Mouse (Mus musculus): ENCODE results near the gene Anapc13.

Gene Anapc13

DNA sequence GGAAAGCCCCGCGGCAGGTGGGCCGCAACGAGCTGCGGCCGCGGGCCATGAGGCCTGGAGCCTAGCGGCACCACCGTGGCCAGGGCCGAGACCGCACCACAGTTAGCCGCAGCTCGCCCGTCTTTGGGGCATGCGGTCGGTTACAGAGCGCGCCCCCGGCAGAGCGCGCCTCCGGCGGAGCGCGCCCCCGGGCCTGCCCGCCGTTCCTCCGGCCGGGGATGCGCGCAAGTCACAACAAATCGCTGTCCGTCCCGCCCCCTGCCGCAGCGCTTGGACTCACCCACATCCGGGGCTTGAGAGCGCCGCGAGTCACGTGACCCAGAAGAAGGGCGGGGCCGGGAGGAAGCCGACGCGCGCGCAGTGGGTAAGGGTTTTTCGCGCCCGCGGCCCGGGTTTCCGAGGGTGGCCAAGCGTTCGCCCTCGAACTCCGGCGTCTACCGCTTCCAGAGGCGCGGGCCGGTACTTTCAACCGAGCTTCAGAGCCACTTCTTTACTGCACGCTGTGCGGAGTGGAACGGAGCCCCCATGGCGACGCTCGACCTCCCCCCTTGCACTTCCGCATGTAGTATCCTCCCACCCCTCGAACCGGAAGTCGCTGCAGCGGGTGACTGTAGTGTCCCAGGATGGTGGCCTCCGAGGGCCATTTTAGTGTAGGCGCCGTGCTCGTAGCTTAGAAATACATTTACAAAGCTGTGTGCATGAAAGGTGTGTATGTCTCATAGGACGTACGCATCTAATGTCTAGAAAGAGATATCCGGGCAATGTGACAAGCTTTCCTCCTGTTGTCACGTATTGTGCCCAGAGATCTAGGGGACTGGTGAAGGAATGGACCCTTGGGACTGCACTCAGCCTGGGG, at the start of gene Anapc13, which contains the start of gene Cep63:
TSS of gene Anapc13 (plus strand) at position 314 of the 856 bp plus-strand sequence.
TSS of gene Cep63 (minus strand) at position 552 of the 856 bp plus-strand sequence.
- peak; percentile 98 for DNase-seq

DNA sequence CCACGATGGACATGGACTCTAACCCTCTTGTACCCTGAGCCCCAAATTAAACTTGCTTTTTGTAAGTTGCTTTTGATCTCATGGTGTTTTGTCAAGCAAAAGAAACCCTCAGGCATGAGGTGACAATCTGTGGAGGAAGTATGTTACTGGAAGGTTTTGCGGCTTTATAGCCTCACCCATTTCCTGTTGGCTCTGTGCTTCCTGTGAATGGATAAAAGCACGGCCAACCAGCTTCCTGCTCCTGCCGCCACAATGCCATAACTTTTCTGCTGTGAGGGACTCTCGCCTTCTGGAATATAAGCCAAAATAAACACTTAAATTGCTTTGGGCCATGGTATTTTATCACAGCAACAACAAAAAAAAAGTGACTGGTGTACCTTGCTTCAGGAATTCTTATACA, 48.6 kb upstream of the Anapc13 start:
- DNase-seq: no peak

DNA sequence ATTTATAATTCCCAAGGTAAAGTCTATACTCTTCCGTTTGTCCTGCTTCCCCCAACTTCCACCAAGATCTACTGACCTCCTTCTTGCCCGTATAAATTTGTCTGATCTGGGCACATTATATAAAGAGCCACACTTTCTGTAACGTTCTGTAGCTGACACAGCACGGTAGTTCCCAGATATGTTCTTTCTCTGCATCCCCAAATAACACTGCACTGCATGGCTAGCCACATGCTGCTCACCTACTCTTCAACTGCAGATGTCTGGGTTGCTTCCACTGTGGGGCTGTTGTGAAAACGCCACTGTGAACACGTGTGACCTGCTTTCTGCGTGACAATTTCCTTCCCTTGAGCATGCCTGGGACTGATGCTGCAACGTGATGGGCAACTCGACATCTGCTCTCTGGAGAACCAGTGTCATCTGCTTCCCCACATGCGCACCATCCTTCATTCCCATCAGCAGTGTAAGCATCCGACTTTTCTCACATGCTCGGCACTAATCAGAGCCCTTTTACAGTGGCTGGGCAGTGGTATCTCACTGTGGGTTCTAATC, 44.1 kb upstream of the Anapc13 start:
- DNase-seq: no peak

DNA sequence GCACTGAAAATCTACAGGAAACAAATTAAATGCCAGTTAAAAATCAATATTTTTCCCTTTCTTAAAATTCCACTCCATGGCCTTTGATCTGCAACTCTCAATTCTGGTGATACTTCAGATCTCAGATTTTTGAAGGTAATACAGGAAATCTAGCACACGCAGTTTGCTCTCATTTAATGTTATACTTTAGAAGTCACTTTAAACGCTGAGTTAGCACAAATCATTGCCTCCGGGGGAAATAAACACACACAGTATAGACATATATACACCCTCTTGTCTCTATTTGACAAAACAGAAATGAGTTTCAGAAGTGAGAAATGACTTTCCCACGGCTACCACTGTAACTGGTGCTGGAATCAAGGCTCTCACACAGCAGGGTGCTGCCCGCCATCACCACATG, 38.7 kb upstream of the Anapc13 start:
- no peak for DNase-seq

DNA sequence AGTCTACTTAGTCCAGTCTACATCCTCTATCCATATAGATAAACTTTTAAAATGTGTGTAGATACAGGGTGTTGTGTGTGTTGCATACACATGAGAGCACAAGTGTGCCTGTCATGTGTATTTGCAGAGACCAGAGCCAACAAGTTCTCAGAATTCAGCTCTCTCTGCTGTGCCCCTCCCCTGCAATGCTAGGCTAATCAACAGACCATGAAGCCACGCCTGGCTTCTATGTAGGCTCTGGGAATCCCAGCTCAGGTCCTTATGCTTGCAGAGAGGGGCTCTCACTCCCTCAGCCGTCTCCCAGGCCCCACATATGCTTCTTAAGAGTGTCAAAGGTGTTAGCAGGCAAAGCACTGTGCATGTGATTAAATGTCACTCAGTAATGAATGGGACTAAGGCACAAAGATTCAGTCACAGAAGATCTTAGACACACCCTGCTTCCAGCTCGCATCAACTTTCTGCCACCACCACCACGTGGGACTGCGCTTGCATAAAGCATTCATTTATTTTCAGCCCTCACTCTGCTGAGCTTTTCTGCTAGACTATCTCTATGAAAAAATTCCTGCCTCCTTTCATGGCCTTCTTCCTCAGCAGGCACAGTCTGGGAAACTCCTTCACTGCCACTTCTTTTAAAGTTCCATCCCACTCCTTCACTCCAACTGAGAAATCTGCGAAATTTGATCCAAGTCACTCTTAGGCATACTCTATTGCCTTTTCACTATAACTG, 31.3 kb upstream of the Anapc13 start:
- DNase-seq: no peak

DNA sequence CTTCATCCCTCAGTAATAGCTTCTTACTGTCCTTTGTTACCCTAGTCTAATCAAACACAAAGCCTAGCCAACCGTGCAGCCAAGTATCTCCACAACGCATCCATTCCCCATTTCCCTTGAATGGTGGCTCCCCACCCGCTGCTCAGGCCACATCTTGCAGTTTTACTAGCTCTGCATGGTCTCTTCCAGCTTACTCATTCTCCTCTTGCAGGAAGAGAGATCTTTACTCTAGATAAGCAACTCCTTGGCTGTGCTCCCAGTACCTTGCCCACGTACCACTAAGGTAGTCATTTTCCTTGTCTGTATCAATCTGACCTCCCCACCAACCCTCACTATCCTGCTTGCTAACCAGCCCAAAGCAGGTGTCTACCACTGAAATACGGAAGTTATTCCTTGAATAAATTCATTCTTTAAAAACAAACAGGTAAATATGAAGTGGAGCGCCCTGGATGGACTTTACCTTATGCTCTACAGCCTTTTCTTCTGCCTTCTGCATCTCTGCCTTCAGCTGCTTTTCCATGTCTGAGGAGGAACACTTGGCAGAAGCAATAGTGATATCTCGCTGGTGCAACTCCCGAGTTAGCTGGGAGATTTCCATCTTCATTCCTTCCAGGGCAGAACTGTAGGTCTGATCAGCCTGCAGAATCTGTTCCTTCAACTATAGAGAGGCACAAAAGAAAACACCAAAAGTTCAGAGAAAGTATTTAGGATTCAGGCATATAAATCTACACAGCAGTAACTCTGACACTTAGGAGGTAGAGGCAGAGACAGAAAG, 30.2 kb upstream of the Anapc13 start:
- DNase-seq: no peak

DNA sequence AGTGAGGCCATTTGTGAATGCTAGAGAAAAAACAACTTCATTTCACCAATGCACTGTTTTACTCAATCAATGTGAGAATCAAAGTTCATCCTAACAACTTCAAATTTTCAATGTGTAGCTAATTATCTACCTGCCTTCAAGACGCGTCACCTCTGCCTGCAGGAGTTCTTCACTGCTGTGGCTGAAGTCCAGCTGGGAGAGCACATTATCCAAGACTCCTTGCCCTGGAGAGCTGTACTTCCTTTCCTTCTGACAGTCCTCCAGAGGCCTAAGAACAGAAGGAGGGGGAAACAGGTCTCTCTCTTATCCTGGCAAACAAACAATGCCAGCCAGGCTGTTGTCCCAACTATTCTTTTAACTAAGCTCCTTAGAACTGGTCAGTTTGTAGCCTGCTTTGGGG, 24.9 kb upstream of the Anapc13 start:
- no peak for DNase-seq

DNA sequence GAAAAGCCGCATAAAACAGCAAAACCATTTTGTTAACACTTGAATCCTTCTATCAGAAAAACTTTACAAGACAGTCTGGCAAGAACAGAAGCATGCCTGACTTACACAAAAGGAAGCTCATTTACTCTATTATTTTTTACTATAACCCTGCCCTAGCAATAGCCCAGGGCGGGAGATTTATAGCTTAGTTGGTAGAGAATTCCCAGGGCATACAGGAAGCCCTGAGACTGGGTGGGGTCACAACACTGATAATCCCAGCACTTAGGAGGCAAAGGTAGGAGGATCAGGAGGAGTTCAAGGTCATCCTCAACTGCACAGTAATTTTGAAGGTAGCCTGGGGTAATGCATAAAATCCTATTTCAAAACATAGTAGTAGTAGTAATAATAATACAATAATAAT, 24.4 kb upstream of the Anapc13 start:
- no peak for DNase-seq

DNA sequence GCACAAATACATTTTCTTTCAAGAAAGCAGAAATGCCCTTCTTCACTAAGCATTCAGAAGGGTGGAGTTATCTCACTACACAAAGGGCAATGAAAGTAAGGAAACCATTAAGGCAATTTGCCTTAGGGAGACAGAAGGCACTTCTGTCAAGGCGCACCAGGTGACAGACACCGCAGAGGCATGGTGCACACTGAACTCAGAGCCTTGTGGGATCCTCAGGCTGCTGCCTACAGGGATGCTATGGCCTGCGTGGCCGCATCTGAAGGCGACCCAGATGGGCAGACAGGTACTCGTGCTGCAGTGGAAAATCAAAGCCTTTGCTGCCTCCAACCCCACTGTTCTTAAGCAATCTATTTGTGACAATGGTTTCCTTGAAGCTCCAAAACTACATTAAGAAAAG, 20.9 kb upstream of the Anapc13 start:
- DNase-seq: no peak

DNA sequence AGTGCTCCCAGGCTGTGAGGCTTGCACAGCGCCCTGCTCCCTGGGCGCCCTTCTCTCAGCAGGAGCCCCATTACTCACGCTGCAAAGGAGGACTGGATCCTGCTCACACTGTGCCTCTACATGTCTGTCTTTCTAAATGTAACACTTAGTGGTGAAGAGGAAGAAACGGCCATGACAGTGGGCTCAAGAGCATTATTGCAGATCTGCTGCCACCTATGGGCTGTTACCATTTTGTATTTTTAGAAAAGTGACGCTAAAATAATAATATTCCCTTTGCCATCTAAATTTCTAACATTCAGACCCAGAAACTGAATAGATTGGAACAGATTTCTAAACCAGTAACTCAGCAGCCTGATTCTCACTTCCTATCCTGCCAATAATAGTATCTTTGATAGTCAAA, 18.6 kb upstream of the Anapc13 start:
- no peak for DNase-seq

DNA sequence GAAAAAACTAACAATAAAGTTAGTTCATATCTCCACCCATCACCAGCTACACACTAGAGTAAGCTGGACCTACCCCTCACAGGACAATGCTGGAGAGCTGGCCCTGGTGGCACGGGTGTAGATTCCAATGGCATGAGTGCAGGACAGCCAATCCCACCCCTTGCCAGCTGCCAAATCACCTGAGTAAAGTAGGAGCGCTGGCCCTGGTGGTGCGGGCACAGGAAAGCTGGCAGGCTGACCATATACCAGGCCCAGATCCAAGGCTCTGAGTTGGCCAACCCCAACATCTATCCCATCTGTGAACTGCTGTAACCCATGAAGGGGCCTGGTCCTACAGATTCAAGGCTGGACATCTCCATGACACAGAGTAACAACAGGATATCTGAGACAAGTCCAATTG, 16.9 kb upstream of the Anapc13 start:
- DNase-seq: no peak

DNA sequence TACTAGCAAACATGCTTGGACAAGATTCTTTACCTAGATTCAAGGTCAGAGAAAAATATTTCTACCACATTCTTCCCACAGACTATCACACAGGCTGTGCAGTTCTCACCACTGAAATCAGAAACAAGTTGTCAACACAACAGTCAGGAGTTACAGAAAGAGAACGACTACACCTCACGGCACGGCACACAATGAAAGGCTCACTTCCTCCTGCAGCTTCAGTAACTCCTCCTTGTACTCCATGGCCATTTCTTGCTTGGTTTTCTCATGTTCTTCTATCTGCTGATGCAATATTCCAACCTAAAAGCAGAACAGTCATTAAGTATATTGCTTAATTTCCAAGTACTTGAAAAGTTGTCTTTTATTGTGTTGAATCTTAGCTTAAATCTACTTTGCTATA, 11.0 kb upstream of the Anapc13 start:
- no peak for DNase-seq

DNA sequence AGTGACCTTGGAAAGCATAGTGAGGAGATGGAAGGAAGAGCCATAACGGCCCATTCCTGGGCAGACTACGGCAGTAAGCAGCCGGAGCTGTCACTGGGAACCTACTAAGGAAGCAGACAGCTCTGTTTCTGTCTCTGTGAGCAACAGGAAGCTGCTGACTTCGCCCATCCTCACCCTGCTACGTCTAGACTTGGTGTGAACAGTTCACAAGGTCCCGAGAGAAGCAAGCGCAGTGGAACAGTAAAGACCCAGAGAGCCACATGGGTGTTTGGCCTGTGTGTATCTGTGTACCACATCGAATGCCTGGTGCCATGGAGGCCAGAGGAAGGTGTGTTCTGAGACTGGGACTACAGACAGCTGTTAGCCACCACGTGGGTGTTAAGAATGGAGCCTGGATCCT, 9.8 kb upstream of the Anapc13 start:
- no peak for DNase-seq

DNA sequence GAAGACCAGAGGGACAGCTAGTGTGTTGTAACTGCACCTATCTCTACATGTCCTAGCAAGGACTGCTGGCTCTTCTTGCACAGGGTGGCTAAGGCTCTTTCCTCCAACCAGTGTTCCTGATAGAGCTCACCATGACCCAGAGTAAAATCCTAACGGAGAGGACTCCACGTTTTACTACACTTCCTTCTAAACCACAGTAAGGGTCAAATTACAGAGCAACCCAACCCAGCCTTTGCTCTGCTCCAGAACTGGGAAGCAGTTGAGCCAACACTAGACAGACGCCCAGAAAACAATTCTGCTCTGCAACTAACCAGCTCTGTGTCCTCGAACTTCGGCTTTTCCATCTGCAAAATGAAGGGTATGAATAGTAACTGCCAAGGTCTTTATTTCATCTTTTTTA, 4.7 kb upstream of the Anapc13 start:
- no peak for DNase-seq

DNA sequence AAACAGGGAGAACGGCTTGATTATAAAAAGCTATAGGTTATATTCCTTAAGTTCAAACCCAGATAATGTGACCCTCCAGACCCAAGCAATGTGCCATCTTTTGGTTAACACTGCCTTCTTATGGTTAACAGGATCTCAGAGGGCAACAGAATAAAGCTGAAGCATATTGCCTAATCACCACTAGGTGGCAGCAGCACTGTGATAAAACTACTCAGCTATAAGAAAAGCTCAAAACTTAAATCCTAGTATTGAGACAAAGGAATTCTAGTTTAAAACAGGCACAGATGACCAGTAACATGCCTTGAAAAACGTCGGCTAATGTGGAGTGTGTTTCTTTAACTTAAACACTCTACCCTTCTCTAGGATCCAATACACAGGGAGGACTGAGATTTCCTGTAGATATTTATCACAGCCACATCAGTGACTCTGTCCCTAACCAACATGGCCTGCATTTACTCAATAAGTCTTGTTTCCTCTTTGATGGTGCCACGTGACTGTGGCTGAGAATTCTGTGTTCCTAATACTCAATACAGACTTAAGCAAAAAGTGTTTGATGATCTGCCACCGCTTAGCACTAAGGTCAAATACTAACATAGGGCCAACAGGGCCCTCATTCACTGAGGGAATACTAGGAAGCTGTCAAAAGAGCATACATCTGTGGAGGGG, 3.8 kb upstream of the Anapc13 start:
- peak; percentile 31 for DNase-seq

DNA sequence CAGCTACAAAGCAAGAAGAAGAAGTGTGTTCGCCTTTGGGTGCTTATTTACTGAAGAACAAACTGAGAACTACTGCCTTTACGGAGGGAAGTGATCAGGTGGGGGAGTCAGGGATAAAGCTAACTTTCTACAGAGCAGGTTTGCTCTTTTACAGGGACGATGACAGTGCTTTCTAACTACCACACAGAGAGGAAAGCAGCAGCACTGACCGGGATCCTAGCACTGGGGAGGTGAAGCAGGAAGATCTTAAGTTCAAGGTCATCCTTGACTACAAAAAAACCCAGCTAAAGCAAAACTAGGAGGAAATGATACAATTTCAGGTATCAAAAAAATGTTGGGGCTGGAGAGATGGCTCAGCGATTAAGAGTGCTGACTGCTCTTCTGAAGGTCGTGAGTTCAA, 3.2 kb upstream of the Anapc13 start:
- DNase-seq: no peak

DNA sequence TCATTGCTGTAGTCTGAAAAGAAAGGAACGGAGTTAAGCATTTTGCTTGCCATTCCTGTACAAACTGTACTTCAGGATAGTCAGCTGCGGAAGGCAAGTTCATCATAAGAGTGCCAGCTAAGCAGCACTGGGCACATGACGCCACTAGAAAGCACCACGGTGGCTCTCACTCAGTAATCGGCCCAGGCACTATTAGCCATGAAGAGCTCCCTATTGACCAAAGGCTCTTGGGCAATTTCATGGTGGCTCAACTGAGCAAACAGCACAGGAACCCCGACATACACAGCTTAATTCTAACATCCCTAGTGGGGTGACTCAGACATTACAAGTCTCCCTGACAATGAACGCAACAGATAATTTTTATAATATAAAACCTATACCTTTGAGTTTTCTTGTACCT, 2.5 kb upstream of the Anapc13 start:
- DNase-seq: no peak

DNA sequence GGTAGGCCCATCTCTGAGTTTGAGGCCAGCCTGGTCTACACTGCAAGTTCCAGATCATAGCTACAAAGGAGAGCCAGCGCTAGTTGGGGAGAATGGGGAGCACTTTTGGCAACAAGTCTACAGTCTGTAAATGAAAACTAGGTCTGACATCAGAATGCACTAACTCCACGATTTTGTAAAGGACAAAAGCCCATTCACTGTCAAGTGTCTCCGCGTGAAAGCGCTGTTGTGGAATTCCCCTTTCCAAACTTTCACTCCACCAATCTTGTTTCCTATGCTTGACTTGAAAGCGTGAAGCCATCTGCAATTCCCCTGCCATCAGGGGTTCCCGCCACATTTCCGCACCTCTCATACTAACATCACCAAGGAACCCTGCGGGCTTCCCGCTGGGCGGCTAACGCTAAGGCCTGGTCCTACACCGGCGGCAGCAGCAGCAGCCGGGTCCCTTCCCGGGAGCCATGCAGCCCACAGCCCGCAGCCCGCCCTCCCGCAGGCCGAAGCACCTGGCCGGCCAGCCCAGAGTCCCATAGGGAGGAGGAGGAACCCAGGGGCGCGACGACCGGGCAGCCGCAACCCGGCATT, 604 bp upstream of the Anapc13 start:
- DNase-seq: peak; percentile 48

DNA sequence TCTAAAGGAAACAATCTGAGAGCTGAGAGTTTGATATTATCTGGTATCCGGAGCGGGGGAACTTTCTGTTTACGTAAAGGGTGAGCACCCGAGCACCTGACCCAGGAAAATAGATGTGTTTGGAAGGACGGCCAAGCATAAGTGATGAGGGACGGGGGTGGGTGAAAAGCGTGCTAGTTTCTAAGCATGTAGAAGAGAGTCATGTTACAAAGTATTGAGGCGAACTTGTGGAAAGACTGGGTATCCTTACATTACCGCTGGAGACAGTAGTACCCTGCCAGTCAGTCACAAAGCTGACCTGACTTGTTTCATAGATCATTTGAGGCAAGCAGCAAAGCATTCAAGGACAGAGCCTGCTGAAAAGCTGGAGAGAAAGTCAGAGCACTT, 736 bp downstream of the Anapc13 start:
- DNase-seq: no peak

DNA sequence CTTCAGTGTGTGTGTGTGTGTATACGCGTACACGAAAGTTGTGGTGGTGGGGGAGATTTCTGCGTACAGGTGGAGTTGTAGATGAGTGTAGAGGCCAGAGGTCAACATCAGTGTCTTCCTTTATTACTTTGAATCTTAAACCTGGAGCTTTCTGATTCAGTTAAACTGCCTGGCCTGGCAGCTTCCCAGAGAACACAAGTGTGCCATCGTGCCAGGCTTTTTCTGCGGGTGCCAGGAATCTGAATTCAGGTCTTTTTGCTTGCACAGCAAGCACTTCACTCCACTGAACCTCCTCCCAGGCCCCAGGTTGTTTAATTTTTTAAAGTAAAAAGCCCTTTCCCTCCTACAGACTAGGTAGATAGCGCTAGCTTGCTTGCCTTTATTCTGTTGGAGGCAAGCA, 1.3 kb downstream of the Anapc13 start:
- peak; percentile 20 for DNase-seq

DNA sequence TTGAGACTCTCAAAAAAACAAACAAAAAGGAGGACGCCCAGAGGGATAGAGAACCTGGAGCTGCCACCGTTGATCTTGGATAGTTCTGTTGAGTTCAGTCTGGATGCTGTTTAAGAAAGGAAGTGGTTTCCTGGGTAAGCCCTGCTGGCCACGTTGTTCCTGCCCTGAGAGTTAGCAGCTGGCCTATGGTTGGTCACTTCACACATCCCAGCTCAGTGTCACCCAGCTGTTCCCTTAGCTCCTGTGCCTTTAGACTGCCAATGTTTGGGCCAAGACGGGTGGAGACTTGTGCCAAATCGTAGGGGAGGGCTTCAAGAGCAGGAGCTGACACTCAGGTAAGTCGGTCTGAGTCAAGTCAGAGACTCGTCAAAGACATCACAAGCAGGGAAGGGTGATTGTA, 3.0 kb downstream of the Anapc13 start:
- no peak for DNase-seq

DNA sequence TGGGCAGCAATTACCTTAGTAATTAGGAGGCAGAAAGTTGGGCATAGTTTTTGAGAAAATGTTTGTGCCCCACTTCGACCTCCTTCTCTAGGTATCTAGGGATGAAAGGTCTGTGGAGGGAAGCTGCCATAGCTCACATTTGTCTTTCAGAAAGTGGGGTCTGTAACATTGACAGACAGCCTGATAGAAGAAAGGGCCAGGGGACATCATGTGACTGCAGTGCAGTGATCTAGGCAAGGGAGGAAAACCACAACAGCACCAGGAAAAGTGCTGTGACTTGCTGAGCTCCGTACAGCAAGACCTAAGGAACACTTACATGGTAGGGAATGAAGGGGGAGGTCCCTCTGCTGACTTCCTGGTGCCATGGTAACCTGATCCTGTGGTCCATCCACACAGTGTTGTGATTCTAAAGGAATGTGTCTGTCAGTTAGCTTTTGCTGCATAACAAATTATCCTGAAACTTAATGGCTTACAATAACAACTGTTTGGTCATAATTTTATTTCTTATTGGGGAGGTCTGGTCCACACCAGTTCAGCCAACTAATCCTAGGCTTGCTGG, 5.6 kb downstream of the Anapc13 start:
- DNase-seq: no peak

All from right cerebral cortex, postnatal 14 days (tissue).